Mouse (Mus musculus) olfactory bulb, adult 2 months (tissue): ENCODE data around the gene 1810065E05Rik. TPM values are rescaled to one million over a fixed set of nuclear protein-coding genes. Genes with fewer than 3 reads are reported as not detected.

Experiments used
- H3K27ac ChIP-seq: fragments of 200-500 bp; 2 replicates; pipeline ENCODE4 v1.5.1; 2012; ENCODE audit warnings: low read depth, low read length; ENCODE audit not compliant: insufficient read depth
- H3K4me1 ChIP-seq: fragments of 200-500 bp; 2 replicates; pipeline ENCODE4 v1.6.1; 2012; ENCODE audit warnings: low read length; ENCODE audit not compliant: control insufficient read depth, insufficient read depth
- H3K4me3 ChIP-seq: fragments of 200-500 bp; 2 replicates; pipeline ENCODE4 v1.5.1; 2012; ENCODE audit warnings: mild to moderate bottlenecking, low read depth, low read length, moderate library complexity; ENCODE audit not compliant: insufficient read depth
- CTCF ChIP-seq: fragments of 200-500 bp; IDR thresholded peaks from 2 replicates; pipeline ENCODE4 v1.5.1; 2012; ENCODE audit warnings: low read depth, mild to moderate bottlenecking, low read length, moderate library complexity; ENCODE audit not compliant: insufficient read depth
- POLR2A ChIP-seq: fragments of 200-500 bp; IDR thresholded peaks from 2 replicates; pipeline ENCODE4 v1.6.1; 2012; ENCODE audit warnings: mild to moderate bottlenecking, low read depth, low read length, moderate library complexity; ENCODE audit not compliant: insufficient read depth
- WGBS: fragments of 180-500 bp; shearing (Covaris S2); methylation state at CpG from one replicate; pipeline ENCODE4 v1.1.7; 2018; 5-methylcytosine and 5-hydroxymethylcytosine counted together
- polyA plus RNA-seq: library from polyadenylated mRNA; stranded (reverse); fragments of >200 nt; gene quantifications from 2 replicates; pipeline ENCODE4 v1.2.4, GENCODE M21; 2012; ENCODE audit warnings: low replicate concordance; ENCODE audit not compliant: missing spikeins, insufficient read depth, insufficient read length

The 1810065E05Rik gene
- polyA plus RNA-seq, 1 experiment, result not detected

DNA sequence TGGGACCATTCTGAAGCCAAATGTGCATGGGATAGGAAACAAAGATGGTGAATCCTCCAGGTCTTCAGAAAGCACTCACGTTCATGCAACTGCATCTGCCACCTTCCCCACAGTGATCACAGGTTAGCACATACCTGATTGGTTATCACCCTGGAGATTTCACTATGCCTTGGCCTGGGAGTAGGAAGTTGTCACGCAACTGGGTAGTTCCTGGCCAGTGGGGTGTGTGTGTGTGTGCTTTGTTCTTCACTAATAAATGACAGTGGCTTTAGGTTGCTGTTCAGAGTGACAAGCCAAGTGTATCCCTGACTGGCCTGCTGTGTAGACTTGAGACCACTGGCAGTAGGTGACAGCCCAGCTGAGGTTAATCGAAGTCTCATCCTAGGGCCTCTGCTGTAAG is 11.3 kb downstream of the 1810065E05Rik start, which contains the start of gene Gm12253:
TSS of gene Gm12253 (plus strand) at position 301 of the 400 bp plus-strand sequence.
- H3K27ac ChIP-seq, result no peak within 1 kb of the TSS
- no peaks in the 10 kb centered on the region for H3K4me1 ChIP-seq
- 87% methylated on average over 3 of the region's 3 CpGs for WGBS
- TF ChIP-seq POLR2A (no peak), CTCF (no peak)
- H3K4me3 ChIP-seq, result no peak within 1 kb of the TSS

DNA sequence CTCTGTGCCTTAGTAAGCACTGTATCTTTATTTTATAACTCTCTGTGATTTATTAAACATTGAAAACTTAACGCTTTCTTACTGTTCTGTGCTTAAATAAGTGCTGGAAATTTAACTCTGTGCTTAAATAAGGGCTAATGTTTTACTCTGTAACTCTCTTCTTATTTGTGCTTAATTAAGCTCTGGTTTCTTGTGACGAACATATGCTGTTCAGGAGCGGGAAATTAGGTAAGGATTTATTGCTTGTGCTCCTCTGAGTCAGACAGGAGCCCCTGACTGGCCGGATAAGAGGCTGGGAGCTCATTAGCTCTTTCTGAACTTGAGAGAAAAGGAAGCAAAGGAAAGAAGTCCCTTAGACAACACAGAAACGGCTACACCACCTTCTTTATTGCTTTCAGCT is 17.0 kb downstream of the 1810065E05Rik start:
- TF ChIP-seq POLR2A, result no peak
- TF ChIP-seq CTCF, result no peak
- Histone ChIP-seq H3K27ac (no peak overlapping the region), H3K4me3 (no peak overlapping the region), H3K4me1 (no peaks in the 10 kb centered on the region)
- WGBS, result 29% methylated on average over 5 of the region's 5 CpGs

DNA sequence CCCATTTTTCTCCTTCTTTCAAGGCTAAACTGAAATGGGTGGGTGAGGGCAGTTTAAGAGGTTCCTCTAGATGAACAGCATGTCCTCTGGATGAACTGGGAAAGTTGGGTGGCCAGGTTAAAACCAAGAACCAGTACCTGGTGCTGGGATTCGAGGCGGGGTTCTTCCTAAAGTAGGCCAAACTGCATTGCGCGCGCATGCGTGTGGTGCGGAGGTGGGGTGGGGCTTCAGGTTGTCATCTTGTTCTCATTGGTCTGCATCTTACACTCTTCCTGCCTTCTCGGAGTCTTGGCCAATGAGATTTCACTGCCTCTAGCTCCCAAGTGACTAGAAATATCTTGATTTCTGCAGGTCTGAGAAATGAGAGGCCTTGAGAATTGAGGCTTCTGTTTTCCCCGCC is 31.8 kb downstream of the 1810065E05Rik start, which contains the start of gene Lypd9:
TSS of gene Lypd9 (minus strand) at position 165 of the 400 bp plus-strand sequence.
- Histone ChIP-seq H3K4me1 (no peaks in the 10 kb centered on the region), H3K27ac (no peak within 1 kb of the TSS), H3K4me3 (no peak within 1 kb of the TSS)
- WGBS, result 97% methylated on average over 9 of the region's 9 CpGs
- TF ChIP-seq POLR2A, result no peak
- no peak for TF ChIP-seq CTCF

DNA sequence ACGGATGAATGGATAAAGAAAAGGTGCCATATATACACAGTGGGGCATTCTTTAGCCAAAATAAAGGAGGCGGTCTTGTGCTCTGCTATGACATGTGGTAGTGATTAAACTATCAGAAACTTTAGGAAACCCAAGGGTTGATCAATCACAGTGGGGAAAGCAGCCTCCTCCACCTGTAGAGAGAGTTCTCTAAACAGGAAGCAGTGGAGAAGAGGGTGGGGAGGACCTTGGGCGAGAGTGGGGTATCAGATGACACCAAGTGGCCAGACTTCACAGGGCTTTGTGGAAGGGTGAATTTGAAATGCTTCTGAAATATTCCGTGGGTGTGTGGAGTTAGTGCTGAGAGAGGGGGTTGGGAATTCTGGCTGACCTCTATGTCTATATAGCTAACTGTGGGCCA is 32.7 kb downstream of the 1810065E05Rik start:
- WGBS, result 67% methylated on average over 4 of the region's 4 CpGs
- TF ChIP-seq CTCF (no peak), POLR2A (no peak)
- H3K4me1 ChIP-seq, result no peaks in the 10 kb centered on the region

DNA sequence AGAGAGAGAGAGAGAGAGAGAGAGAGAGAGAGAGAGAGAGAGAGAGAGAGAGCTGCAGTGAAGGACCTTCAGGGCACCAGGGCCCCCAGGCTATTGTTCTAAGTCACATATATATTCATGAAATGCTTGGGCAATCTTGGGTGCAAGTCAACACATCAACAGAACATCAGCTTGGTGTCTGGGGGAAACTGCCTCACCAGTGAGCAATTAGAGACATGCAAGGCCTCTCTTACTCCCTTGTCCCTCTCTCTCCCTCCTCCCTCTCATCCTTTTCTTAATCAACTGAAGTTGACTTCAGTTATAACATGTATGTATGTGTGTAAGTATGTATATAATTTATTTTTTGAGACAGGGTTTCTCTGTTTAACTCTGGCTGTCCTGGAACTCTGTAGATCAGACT is 41.3 kb downstream of the 1810065E05Rik start, which contains the start of gene Olfr30:
TSS of gene Olfr30 (minus strand) at position 101 of the 400 bp plus-strand sequence.
- TF ChIP-seq CTCF, result no peak
- TF ChIP-seq POLR2A, result no peak
- no peak within 1 kb of the TSS for H3K4me3 ChIP-seq
- H3K4me1 ChIP-seq, result no peaks in the 10 kb centered on the region
- no peak within 1 kb of the TSS for H3K27ac ChIP-seq

More for the DNA sequence above, 32.7 kb downstream of the 1810065E05Rik start:
- no peak overlapping the region for H3K4me3 ChIP-seq
- no peak overlapping the region for H3K27ac ChIP-seq

Other genes with a start within 250 kb of the 1810065E05Rik start
- gene Mrpl22, start 249.4 kb upstream of the 1810065E05Rik start, polyA plus RNA-seq, result not detected in 2 replicates
- not detected in 2 replicates for gene Igtp, start 221.6 kb upstream of the 1810065E05Rik start, polyA plus RNA-seq
- not detected in 2 replicates for gene Irgm2, start 221.5 kb upstream of the 1810065E05Rik start, polyA plus RNA-seq
- not detected in 2 replicates for gene 4930438A08Rik, start 146.3 kb upstream of the 1810065E05Rik start, polyA plus RNA-seq
- not detected in 2 replicates for gene Zfp692, start 114.0 kb upstream of the 1810065E05Rik start, polyA plus RNA-seq
- not detected in 2 replicates for gene Zfp672, start 90.8 kb upstream of the 1810065E05Rik start, polyA plus RNA-seq
- not detected in 2 replicates for gene Sh3bp5l, start 90.4 kb upstream of the 1810065E05Rik start, polyA plus RNA-seq
- not detected in 2 replicates for gene Lypd8, start 42.1 kb upstream of the 1810065E05Rik start, polyA plus RNA-seq
- gene Gm12253, start 11.4 kb downstream of the 1810065E05Rik start, polyA plus RNA-seq, result not detected in 2 replicates
- gene Lypd9, start 31.8 kb downstream of the 1810065E05Rik start, polyA plus RNA-seq, result not detected in 2 replicates
- not detected in 2 replicates for gene Olfr30, start 41.2 kb downstream of the 1810065E05Rik start, polyA plus RNA-seq
- not detected in 2 replicates for gene Olfr332, start 71.4 kb downstream of the 1810065E05Rik start, polyA plus RNA-seq
- gene Olfr331, start 81.5 kb downstream of the 1810065E05Rik start, polyA plus RNA-seq, result not detected in 2 replicates
- gene Olfr330, start 113.7 kb downstream of the 1810065E05Rik start, polyA plus RNA-seq, result not detected in 2 replicates
- gene Olfr329-ps, start 125.3 kb downstream of the 1810065E05Rik start, polyA plus RNA-seq, result not detected in 2 replicates
- gene Olfr328, start 134.5 kb downstream of the 1810065E05Rik start, polyA plus RNA-seq, result not detected in 2 replicates
- not detected in 2 replicates for gene Olfr224, start 149.4 kb downstream of the 1810065E05Rik start, polyA plus RNA-seq
- not detected in 2 replicates for gene Olfr325, start 156.6 kb downstream of the 1810065E05Rik start, polyA plus RNA-seq
- gene Olfr324, start 174.0 kb downstream of the 1810065E05Rik start, polyA plus RNA-seq, result not detected in 2 replicates
- gene 2210407C18Rik, start 195.0 kb downstream of the 1810065E05Rik start, polyA plus RNA-seq, result not detected in 2 replicates
- not detected in 2 replicates for gene Olfr323, start 209.4 kb downstream of the 1810065E05Rik start, polyA plus RNA-seq
- not detected in 2 replicates for gene Trim58, start 219.4 kb downstream of the 1810065E05Rik start, polyA plus RNA-seq
- gene Olfr322, start 237.7 kb downstream of the 1810065E05Rik start, polyA plus RNA-seq, result not detected in 2 replicates